Mouse (Mus musculus) forebrain, embryonic 15.5 days (tissue): ENCODE measurements around the gene Itsn1. TPM values are rescaled to one million over a fixed set of nuclear protein-coding genes. Genes with fewer than 3 reads are reported as not detected.

ENCODE experiments used
- ATAC-seq: fragments of 200-750 bp; cut with Nextera tagmentation; replicated peaks from 2 replicates; pipeline ENCODE4 v1.8.0; 2017; ENCODE audit warnings: mild to moderate bottlenecking, moderate TSS enrichment, moderate library complexity
- H3K27ac ChIP-seq: fragments of 300-500 bp; sonication (generic); replicated peaks from 2 replicates; pipeline ENCODE4 v1.5.1; 2015; ENCODE audit warnings: mild to moderate bottlenecking, inconsistent platforms
- H3K27me3 ChIP-seq: fragments of 300-500 bp; sonication (generic); 2 replicates; pipeline ENCODE4 v1.6.1; 2015; ENCODE audit warnings: inconsistent platforms
- H3K36me3 ChIP-seq: fragments of 300-500 bp; sonication (generic); 2 replicates; pipeline ENCODE4 v1.6.1; 2015; ENCODE audit warnings: mild to moderate bottlenecking, inconsistent platforms
- H3K4me1 ChIP-seq: fragments of 300-500 bp; sonication (generic); 2 replicates; pipeline ENCODE4 v1.6.1; 2015; ENCODE audit warnings: inconsistent platforms
- H3K4me2 ChIP-seq: fragments of 300-500 bp; sonication (generic); replicated peaks from 2 replicates; pipeline ENCODE4 v1.6.1; 2015; ENCODE audit warnings: mild to moderate bottlenecking, inconsistent platforms
- H3K4me3 ChIP-seq: fragments of 300-500 bp; sonication (generic); 2 replicates; pipeline ENCODE4 v1.5.1; 2015; ENCODE audit warnings: mild to moderate bottlenecking, inconsistent platforms
- H3K9ac ChIP-seq: fragments of 300-500 bp; sonication (generic); replicated peaks from 2 replicates; pipeline ENCODE4 v1.6.1; 2015; ENCODE audit warnings: mild to moderate bottlenecking, inconsistent platforms
- H3K9me3 ChIP-seq: fragments of 300-500 bp; sonication (generic); 2 replicates; pipeline ENCODE4 v1.6.1; 2016; ENCODE audit warnings: inconsistent platforms
- WGBS: fragments of 180-500 bp; shearing (Covaris S2); methylation state at CpG from one replicate; pipeline ENCODE4 v1.1.7; 2015; ENCODE audit warnings: mixed read lengths; 5-methylcytosine and 5-hydroxymethylcytosine counted together
- microRNA-seq: library from miRNA; unstranded; fragments of <30 nt; microRNA quantifications from one replicate; pipeline ENCODE4, GENCODE M21; 2016
- polyA plus RNA-seq: library from polyadenylated mRNA; unstranded; fragments of >200 nt; fragmentation: Nextera tagmentation; extraction: Ambion mirVana; gene quantifications from 2 replicates; pipeline ENCODE4 v1.2.1, GENCODE M21; 2015

The Itsn1 gene
- polyA plus RNA-seq, 1 experiment from 2014 or later, result 86.7 TPM

GRCm38 (mm10) chr16:91962894-91963555 lies 233.9 kb downstream of the Itsn1 start:
- no peak overlapping the region for H3K9ac ChIP-seq

GRCm38 (mm10) chr16:91963556-91963900 lies 234.4 kb downstream of the Itsn1 start:
- Histone ChIP-seq H3K36me3 (no peaks in the 10 kb centered on the region), H3K9me3 (no peaks in the 10 kb centered on the region; the same call in 1 of the 2 replicates), H3K9ac (no peak overlapping the region), H3K27ac (peak overlapping the region; percentile 87), H3K27me3 (no peaks in the 10 kb centered on the region), H3K4me3 (no peak overlapping the region), H3K4me2 (peak overlapping the region; percentile 34), H3K4me1 (peaks cover 27% of the 10 kb centered on the region)
- ATAC-seq, result no peak
- WGBS, result 44% methylated on average over 3 of the region's 3 CpGs

More at GRCm38 (mm10) chr16:91962894-91963555, 233.9 kb downstream of the Itsn1 start:
- ATAC-seq, result peak; percentile 97
- Histone ChIP-seq H3K4me2 (peak overlapping the region; percentile 34), H3K27me3 (no peaks in the 10 kb centered on the region), H3K4me3 (peak overlapping the region; percentile 4; the same call in 1 of the 2 replicates), H3K4me1 (peaks cover 27% of the 10 kb centered on the region), H3K36me3 (no peaks in the 10 kb centered on the region), H3K9me3 (no peaks in the 10 kb centered on the region; the same call in 1 of the 2 replicates), H3K27ac (peak overlapping the region; percentile 87)
- WGBS, result 10% methylated on average over 14 of the region's 14 CpGs

- Histone ChIP-seq H3K27me3 (no peaks in the 10 kb centered on the region), H3K4me1 (peaks cover 27% of the 10 kb centered on the region), H3K36me3 (no peaks in the 10 kb centered on the region), H3K9ac (no peak overlapping the region), H3K27ac (peak overlapping the region; percentile 87), H3K4me3 (no peak overlapping the region), H3K4me2 (no peak overlapping the region), H3K9me3 (no peaks in the 10 kb centered on the region; the same call in 1 of the 2 replicates)
- 88% methylated on average over 13 of the region's 13 CpGs for WGBS
- ATAC-seq, result no peak
Observed at GRCm38 (mm10) chr16:91964308-91965178, 235.5 kb downstream of the Itsn1 start.

- no peaks in the 10 kb centered on the region for H3K9me3 ChIP-seq
- H3K27ac ChIP-seq, result no peak overlapping the region
- ATAC-seq, result no peak
- no peaks in the 10 kb centered on the region for H3K36me3 ChIP-seq
- H3K4me1 ChIP-seq, result peaks cover 9% of the 10 kb centered on the region
- no peak overlapping the region for H3K4me3 ChIP-seq
- no peaks in the 10 kb centered on the region for H3K27me3 ChIP-seq
- WGBS, result 57% methylated on average over 10 of the region's 10 CpGs
- no peak overlapping the region for H3K4me2 ChIP-seq
- H3K9ac ChIP-seq, result no peak overlapping the region
Observed at GRCm38 (mm10) chr16:91968725-91969124, 239.6 kb downstream of the Itsn1 start.

GRCm38 (mm10) chr16:91969516-91970031 lies 240.5 kb downstream of the Itsn1 start:
- Histone ChIP-seq H3K4me1 (0 out of 2 replicates have a peak, but pooled peaks cover 5% of the 10 kb centered on the region), H3K27ac (no peak overlapping the region), H3K27me3 (no peaks in the 10 kb centered on the region), H3K4me3 (no peak overlapping the region), H3K4me2 (no peak overlapping the region), H3K9ac (no peak overlapping the region), H3K9me3 (no peaks in the 10 kb centered on the region), H3K36me3 (no peaks in the 10 kb centered on the region)
- WGBS, result 37% methylated on average over 10 of the region's 10 CpGs
- no peak for ATAC-seq

Small RNA genes lying within 50 kb of the gene (microRNA-seq; reads per million reads assigned to microRNA genes)
- gene Gm27773, result not detected

Other genes starting within 250 kb of the Itsn1 start
- gene Ifnar1, start 244.0 kb upstream of the Itsn1 start, polyA plus RNA-seq, result 52.6 and 54.8 TPM in 2 replicates
- gene Ifngr2, start 182.2 kb upstream of the Itsn1 start, polyA plus RNA-seq, result 104 and 105 TPM in 2 replicates
- gene Tmem50b, start 131.5 kb upstream of the Itsn1 start, polyA plus RNA-seq, result 83.2 and 89.2 TPM in 2 replicates
- 8.0 and 9.0 TPM in 2 replicates for gene Dnajc28, start 110.3 kb upstream of the Itsn1 start, polyA plus RNA-seq
- gene Gart, start 82.3 kb upstream of the Itsn1 start, polyA plus RNA-seq, result 79.1 and 79.9 TPM in 2 replicates
- 142 TPM in 2 replicates for gene Son, start 81.8 kb upstream of the Itsn1 start, polyA plus RNA-seq
- 20.0 and 20.3 TPM in 2 replicates for gene Donson, start 40.5 kb upstream of the Itsn1 start, polyA plus RNA-seq
- gene Cryzl1, start 306 bp upstream of the Itsn1 start, polyA plus RNA-seq, result 111 and 118 TPM in 2 replicates